Mouse (Mus musculus): ENCODE results near the gene Pigv. TPM values are rescaled to one million over a fixed set of nuclear protein-coding genes. Genes with fewer than 3 reads are reported as not detected.

The Pigv gene
- polyA plus RNA-seq (2017; shearing (Covaris generic)) = 15.3 TPM

GRCm38 (mm10) chr4:133671881-133672844 is at the start of gene Pigv:
Pigv (minus strand) TSS chr4:133672647.

GRCm38 (mm10) chr4:133649989-133650699 is 22.3 kb downstream of the Pigv start, which contains the start of gene Zdhhc18:
Zdhhc18 (minus strand) TSS chr4:133650154.

Other genes with a start within 250 kb of the Pigv start
- gene Tent5b, start 192.5 kb downstream of the Pigv start, polyA plus RNA-seq (2017; shearing (Covaris generic)) = 0.16 TPM
- gene Trnp1, start 174.1 kb downstream of the Pigv start, polyA plus RNA-seq (2017; shearing (Covaris generic)) = 0.39 TPM
- not detected for gene Kdf1, start 153.7 kb downstream of the Pigv start, polyA plus RNA-seq (2017; shearing (Covaris generic))
- 107 TPM for gene Nudc, start 126.7 kb downstream of the Pigv start, polyA plus RNA-seq (2017; shearing (Covaris generic))
- not detected for gene Nr0b2, start 119.3 kb downstream of the Pigv start, polyA plus RNA-seq (2017; shearing (Covaris generic))
- gene Gpatch3, start 97.9 kb downstream of the Pigv start, polyA plus RNA-seq (2017; shearing (Covaris generic)) = 15.4 TPM
- gene Gpn2, start 88.3 kb downstream of the Pigv start, polyA plus RNA-seq (2017; shearing (Covaris generic)) = 8.4 TPM
- 26.5 TPM for gene Sfn, start 70.5 kb downstream of the Pigv start, polyA plus RNA-seq (2017; shearing (Covaris generic))
- 277 TPM for gene Zdhhc18, start 22.5 kb downstream of the Pigv start, polyA plus RNA-seq (2017; shearing (Covaris generic))
- gene Arid1a, start 84.1 kb upstream of the Pigv start, polyA plus RNA-seq (2017; shearing (Covaris generic)) = 40.6 TPM
- 83.7 TPM for gene Rps6ka1, start 215.2 kb upstream of the Pigv start, polyA plus RNA-seq (2017; shearing (Covaris generic))